Mouse (Mus musculus) layer of hippocampus, adult 9-11 months (tissue): ENCODE measurements around the gene H2-Q1.
"Not testable (repeated sequence)": the region's sequence is repeated elsewhere in the genome, so short reads cannot be mapped to it uniquely, and the experiment has no call there.

ENCODE experiments used
- DNase-seq: peaks from one replicate; pipeline ENCODE4 v3.0.0; 2022

Gene H2-Q1

DNA sequence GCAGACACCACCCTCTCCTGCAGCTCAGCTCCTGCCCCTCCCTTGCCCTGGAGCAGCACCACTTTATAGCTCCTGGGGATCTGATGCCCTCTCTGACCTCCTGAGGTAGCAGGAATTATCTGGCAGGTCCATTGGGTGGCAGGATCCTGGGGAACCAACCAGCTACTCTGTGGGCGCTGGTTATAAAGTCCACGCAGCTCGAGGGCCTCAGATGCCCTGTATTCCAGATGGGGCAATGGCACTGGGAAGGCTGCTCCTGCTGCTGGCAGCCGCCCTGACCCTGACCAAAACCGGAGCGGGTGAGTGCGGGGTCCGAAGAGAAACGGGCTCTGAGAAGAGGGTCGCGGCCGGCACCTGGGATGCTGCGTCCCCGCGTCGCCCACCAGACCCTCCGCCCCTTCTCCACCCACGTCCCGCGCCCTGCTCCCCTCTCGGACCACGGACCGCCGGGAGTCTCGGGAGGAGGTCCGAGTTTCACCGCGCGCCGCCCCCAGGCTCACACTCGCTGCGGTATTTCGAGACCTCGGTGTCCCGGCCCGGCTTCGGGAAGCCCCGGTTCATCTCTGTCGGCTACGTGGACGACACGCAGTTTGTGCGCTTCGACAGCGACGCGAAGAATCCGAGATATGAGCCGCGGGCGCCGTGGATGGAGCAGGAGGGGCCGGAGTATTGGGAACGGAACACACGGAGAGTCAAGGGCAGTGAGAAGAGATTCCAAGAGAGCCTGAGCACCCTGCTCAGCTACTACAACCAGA, at the start of gene H2-Q1:
TSS of gene H2-Q1 (plus strand) at position 79 of the 755 bp plus-strand sequence.
- no peak for DNase-seq

DNA sequence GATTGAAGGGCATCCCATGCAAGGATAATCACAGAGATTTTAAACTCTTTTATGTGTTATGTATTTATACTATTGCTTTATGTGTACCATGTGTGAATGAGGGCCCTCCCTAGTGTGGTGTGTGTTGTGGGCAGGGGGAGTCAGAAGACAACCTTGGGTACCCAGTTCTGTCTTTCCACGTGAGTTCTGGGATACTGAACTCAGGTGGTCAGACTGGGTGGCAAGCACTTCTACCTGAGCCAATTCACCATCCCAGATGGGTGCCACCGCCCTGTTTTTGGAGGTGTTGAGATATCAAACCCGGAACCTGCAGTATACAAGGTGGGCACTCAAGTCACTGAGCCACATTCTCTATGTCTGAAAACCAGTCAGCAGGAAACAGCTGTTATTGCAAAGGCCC, 48.0 kb upstream of the H2-Q1 start:
- no peak for DNase-seq

DNA sequence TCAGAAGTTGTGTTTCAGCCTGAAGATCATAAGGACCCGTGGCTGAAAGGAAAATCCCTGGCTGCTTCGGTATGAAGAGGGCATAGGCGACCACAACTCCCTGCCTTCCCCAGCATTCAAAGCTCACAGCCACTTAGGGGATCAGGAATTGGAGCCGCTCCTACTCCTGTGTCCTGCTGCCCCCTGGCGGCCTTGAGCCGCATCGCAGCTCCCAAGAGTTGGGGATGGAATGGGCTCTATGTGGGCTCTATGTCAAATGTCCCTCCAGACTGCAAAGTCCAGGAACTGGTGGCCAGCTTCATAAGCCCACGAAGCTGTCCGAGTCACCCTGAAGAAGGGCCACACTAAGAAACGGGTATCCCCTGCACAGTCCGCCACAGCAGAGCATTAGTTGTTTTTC, 45.4 kb upstream of the H2-Q1 start:
- peak; percentile 67 for DNase-seq

DNA sequence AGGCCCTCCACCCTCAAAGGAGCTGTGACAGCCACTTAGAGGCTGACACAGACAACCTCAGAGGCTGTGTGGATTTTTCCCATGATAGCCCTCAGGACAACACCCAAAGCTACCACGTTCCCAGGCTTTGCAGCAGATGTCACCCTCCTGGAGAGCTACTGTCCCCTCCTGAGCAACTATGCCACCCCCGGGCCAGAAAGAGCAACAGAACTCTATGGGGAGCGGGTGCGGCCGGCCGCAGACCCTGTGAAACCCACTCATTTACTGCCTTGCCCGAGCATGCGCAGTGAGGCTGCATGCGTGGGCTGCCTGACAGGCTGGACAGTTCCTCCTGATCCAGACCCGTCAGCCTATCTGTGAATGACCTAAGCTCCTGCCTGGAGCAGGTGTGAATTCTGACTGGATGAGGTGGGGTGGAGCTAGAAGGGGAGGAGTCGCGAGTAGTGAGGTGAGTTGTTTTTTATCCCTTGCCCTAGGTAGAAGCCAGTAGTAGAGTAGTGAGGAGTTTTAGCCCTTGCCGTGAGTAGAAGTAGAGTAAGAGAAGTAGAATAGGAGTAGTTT, 43.8 kb upstream of the H2-Q1 start:
- DNase-seq = no peak

DNA sequence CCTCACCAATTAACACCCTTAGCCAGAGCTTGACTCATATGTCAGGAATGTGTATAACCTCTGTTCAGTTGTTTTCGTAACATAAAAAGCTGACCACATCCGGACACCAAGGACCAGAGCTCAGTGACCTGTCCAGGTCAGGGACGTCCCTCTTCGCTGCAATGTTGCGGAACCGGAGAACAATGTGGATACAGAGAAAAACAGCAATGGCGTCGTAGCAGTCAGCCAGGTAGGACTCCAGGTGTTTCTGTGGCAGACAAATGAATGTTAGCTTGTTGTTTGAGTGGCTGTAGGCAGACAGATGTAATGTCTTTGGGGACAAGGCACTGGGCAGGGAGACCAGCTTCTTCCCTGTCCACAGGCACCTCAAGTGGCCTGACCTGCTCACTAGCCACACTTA, 42.2 kb upstream of the H2-Q1 start:
- no peak for DNase-seq

DNA sequence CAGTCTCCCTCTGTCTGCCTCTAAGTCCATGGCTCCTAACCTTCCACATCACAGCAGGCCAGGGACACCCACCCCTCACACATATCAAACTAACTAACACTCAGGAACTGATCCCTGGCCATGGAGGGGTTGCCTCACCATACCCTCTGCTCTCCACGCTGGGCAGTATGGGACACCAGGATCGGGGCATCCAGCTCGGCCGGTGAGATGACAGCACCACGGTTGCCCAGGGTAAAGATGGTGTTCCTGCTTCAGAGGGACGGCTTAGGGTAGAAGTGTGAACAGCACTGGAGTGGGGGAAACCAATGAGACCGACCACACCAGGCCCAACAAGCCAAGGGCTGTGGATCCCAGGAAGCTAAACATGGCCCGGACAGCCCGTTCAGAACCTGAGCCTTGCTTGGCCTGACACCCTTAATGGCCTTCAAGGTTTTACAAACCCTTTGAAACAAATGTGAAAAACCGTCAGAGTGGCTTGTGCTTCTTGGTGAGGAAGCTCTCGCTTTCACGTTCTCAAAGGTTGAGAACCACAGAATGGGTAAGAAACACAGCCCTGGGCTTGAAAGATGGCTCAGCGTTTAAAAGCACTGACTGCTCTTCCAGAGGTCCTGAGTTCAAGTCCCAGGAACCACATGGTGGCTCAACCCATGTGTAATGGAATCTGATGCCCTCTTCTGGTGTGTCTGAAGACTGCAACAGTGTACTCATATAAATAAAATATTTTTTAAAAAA, 41.1 kb upstream of the H2-Q1 start:
- DNase-seq = no peak

DNA sequence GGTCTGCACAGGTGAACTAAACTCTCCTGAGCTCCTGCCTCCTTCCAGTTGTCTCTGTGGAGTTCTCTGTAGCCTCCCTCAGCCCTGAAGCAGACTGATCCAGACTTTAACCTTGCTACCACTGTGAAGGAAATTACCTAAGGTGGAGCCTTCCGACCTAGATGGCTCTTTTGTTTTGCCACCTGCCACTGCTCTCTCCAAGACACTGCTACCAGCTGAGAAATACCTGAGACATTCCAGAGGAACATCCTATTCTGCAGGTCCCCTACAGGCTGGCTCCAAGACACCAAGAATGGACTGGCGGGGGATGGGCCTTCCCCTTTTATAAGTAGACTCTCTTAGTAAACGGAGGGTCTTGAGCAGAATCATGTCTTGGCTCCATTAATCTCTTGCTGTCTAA, 39.9 kb upstream of the H2-Q1 start:
- DNase-seq = no peak

DNA sequence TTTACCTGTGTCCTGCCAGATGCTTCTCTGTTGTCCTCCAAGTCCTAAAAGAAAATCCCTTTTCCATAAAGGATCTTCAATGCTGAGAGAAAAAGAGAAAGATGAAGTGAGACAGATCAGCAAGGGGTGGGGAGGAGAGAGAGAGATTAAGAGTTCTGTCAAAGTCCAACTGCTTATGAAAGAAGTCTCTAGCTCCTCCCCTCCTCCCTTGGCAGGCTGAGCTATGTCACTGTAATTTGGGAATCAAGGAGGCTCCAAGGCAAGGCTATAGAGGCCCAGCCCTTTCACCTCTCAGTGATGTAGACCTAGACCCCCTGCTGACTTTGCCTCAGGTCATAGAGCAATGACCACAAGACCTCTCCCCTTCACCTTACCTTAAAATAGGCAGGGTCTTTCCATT, 34.8 kb upstream of the H2-Q1 start:
- no peak for DNase-seq

DNA sequence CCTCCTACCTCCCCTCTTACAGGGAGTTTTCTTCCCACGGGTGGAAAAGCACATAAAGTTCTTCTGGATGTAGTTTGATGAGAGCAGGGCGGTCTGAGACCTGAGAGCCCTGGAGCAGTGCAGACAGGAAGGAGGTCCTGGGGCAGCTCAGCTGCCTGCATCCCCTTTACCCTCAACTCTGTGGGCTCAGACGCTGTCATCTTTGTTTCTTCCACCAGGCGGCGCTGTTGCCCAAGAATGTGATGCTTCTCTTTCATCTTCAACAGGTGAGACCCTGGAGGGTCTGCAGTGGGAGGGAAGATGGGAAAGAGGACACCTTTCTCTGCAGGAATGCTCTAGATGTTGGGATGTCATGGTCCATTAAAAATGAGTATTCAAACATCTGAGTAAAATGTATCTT, 24.4 kb upstream of the H2-Q1 start:
- DNase-seq = not testable (repeated sequence)

DNA sequence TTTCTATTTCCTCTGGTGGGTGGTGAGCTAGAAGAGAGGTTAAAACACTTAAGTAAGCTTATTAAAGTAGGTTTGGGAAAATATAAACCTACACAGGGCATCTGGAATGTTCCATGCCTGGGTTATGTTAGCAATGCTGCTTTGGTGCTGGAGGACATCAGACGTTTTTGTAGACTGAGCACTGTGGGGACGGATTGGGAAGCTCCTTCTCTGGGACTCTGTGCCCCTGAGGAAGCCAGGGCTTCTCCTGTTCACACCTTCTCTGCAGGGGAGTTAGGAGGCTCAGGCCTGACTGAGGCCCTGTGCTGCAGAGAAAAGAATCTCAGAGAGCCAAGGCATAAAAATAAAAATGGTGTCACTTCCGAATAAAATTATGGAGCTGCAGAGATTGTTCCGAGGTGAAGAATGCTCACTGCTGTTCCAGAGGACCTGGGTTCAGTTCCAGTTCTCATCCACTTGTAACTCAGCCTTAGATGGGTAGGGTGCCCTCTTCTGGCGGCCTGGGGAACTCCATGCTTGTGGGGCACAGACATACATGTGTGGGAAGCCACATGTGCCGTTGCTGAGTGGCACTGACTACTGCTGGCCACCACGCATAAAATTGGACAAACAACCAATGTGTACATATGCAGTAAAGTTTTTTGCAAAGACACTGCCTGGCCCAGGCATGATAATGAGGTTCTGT, 19.8 kb upstream of the H2-Q1 start:
- not testable (repeated sequence) for DNase-seq

DNA sequence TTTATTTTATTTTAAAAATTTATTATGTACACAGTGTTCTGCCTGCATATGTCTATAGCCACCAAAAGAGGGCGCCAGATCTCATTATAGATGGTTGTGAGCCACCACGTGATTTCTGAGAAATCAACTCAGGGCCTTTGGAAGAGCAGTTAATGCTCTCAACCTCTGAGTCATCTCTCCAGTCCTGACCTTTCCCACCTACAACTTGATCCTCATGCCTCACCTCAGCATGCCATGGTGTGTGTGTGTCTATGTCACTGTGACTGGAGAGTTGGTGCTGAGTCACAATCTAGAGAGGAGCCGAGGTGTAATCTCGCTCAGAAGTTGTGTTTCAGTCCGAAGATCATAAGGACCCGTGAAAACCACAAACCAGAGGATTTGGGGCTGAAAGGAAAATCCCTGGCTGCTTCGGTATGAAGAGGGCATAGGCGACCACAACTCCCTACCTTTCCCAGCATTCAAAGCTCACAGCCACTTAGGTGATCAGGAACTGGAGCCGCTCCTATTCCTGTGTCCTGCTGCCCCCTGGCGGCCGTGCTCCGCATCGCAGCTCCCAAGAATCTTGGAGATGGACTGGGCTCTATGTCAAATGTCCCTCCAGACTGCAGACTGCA, 18.5 kb upstream of the H2-Q1 start:
- DNase-seq = peak; percentile 70

DNA sequence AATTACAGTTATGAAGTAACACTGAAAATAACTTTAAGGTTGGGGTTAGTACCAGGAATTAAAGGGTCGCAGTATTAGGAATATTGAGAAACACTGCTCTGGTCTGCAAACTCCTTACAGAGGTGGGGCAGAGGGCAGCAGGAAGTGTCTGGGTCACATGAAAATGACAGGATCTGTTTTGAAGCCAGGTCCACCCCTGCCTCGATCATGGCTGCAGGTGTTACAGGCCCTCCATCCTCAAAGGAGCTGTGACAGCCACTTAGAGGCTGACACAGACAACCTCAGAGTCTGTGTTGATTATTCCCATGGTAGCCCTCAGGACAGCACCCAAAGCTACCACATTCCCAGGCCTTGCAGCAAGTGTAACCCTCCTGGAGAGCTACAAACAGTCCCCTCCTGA, 16.9 kb upstream of the H2-Q1 start:
- no peak for DNase-seq

DNA sequence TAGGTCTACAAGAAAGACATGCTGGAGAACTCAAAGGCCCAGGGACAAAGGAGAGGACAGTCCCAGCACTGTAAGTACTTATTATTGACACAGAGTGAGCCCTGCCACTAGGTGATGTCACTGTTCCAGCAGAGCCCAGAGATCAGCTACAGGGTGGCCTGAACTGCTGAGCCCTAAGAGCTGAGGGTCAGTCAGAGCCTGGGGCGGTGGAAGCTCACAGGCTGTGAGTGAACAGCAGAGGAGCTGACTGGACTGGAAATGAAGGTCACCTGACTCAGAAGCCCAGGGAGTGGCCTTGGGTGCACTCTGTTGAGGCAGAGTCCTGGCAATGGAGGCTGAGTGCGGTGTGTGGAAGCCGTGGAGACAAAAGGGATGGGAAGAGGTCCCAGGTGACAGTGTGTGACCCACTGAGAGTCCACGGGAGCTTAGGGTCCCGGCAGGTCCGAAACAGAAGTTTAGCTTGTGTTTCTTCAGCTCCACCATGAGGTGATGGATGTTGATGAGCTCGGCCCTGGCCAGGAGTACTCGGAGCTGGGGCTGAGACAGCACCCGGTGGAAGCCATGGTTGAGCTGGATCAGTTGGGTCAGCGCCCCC, 16.4 kb upstream of the H2-Q1 start:
- no peak for DNase-seq

DNA sequence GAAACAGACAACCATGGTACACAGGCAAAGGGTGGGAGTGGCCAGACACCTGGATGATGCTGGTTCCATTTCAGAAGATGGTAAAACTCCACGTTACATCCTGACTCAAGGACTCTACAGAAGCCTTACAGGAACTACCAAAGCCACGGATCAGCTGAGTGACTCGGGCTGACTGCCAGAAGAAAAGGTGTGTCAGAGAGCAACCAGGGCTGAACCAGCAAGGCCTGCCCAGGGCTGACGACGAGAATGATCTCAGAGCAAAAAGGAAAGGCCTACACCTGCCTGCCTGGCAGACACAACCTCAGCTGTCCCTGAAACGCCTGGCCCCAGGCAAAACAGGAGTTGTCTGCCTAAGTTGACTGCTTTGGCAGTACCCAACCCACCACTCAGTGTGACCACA, 15.7 kb upstream of the H2-Q1 start:
- DNase-seq = no peak

DNA sequence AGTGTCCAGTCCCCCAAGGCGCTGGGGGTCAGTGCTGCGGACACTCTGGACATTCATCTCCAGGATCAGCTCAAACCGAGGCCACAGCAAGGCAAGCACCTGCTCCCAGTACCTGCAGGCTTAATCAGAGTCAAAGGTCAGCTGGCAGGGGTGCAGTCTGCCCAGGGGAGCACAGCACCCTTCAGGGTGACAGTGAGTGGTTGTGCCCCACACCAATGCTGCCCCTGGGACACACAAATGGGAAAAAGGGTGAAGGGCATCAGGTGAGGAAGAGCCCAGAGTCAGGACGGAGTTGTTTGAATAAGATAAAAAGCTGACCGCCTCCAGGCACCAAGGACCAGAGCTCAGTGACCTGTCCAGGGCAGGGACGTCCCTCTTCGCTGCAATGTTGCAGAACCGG, 15.3 kb upstream of the H2-Q1 start:
- not testable (repeated sequence) for DNase-seq

DNA sequence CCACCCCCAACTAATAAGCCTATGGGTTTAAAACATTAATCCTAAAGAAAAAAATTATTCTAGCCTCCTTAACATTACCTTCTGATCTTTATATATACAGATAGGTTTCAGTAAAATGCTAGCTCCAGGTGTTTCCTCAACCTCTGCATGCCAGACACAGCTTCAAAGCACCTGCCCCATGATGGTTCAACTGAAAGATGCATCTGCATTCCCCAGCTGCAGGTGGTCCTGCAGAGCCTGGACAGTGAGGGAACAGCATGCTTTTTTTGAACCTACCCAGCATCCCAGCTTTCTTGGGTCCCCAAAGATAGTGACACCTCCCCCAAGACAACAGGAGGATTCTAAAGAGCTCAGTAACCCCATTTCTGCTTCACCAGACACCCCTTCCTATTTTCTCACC, 1.5 kb upstream of the H2-Q1 start:
- no peak for DNase-seq

DNA sequence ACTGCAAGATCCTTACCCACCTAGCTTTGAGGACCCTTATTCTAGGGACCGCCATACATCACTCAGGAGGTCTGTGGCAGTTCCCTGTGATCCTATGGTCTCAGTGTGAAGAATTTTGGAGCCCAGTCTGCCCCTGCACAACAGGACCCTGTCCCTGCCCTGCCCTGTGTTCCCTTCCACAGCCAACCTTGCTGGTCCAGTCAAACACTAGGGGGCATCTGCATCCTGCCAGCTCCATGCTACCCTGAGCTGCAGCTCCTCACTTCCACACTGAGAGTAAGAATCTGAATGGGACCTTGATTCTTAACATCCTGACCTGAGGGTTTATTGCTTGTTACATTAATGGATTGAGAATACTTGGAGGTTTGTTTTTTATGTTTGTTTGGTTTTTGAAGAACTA, 4.9 kb downstream of the H2-Q1 start:
- DNase-seq = not testable (repeated sequence)

DNA sequence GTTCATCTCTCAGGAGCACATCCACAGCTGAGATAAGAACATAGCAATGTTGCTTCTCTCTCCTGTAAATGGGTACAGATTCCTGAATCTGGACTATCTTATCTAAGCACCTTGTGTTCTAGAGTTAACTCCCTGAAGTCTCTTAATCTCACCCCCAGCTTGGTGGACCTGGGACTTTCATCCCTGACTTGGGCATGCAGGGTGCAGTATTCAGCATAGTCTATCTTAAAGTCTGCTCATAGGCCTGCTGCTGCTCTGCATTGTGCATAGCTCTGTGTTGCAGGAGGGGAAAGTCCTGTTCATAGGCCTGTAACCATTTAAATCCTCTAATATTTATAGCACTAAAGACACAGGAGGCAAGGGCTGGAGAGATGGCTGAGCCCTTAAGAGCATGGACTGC, 5.8 kb downstream of the H2-Q1 start:
- not testable (repeated sequence) for DNase-seq

DNA sequence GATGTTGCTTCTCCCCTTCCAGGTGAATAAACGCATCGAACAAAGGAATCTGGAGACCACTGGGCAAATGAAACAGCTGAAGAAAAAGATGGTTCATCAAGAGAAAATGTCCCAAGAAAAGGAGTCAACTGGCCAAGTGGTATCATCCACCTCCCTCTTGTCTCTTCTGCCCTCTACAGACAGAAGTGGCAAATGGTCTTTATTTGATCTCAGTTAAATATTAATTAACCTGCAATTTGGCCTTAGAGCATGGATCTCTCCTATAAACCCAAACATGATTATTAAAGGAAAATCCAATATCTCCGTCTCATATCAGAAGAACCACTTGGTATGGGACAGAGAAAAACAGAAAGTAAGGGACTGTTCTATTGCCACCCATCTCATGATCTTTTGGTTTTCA, 9.5 kb downstream of the H2-Q1 start:
- DNase-seq = not testable (repeated sequence)

DNA sequence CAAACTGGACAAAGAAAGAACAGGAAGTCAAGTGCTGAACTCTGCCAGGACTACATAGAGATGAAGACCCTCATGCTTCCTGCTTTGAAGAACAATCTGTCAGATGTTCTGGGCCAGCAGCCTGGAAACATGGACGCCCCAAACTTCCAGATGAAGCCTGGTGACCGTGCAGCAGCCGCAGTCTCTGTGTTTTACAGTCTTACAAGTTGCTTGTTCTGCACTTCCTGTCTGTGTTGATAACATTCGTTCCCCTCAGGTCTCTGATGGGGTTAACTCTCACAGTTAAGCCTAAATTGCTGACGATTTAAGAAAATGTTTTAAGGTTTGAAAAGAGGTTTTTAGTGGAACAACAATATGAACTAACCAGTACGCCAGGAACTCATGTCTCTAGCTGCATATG, 11.3 kb downstream of the H2-Q1 start:
- DNase-seq = not testable (repeated sequence)

DNA sequence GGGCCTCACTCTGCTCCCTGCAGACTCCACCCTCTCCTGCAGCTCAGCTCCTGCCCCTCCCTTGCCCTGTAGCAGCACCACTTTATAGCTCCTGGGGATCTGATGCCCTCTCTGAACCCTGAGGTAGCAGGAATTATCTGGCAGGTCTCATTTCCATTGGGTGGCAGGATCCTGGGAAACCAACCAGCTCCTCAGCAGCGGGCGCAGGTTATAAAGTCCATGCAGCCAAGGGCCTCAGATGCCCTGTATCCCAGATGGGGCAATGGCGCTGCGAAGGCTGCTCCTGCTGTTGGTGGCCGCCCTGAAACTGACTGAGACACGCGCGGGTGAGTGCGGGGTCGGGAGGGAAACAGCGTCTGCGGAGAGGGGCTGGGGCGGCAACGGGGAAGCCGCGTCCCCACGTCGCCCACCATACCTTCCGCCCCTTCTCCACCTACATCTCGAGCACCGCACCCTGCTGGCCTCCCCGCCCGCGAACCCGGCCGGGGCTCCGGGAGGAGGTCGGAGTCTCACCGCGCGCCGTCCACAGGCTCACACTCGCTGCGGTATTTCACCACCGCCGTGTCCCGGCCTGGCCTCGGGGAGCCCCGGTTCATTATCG, 22.0 kb downstream of the H2-Q1 start, which contains the start of gene H2-Q2:
TSS of gene H2-Q2 (plus strand) at position 172 of the 601 bp plus-strand sequence.
- no peak for DNase-seq
